Mouse (Mus musculus): Measurements from ENCODE around the gene Socs2. TPM values are rescaled to one million over a fixed set of nuclear protein-coding genes. Genes with fewer than 3 reads are reported as not detected.
"Not testable (repeated sequence)": the region's sequence is repeated elsewhere in the genome, so short reads cannot be mapped to it uniquely, and the experiment has no call there.

The Socs2 gene
- polyA plus RNA-seq, 1 experiment from 2014 or later: 73.2 TPM

DNA sequence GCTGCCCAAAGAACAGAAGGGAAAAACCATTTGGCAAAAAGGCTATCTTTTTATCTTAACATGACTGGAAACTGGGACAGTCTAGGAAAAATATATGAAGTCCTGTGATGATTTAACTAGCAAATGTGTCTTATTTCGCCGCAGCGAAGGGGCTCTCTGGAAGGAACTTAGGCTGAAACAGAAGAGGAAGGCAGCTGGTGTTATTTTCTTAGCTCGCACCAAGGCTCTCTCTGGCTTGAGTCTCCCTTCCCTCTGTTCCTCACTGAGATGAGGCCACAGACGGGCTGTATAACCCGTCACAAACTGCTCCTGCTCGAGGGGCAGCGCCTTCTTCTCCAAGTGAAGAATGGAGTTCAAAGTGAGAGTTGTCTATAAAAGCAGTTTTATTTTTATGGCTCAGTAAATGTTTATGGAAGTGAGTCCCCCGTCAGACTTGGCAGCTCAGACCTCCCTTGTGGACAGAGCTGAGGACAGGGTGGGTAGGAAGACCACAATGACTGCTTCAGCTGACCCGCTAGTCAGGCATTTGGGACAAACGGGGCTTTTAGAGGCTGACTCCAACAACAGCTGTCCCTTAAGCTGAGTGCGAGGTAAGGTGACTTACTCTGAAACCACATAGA, 9.3 kb downstream of the Socs2 start:
- 68% methylated on average over 12 of the region's 12 CpGs for WGBS
- Histone ChIP-seq H3K27ac (no peak overlapping the region), H3K4me1 (no peaks in the 10 kb centered on the region), H3K4me2 (replicated peaks) (no peak overlapping the region), H3K27me3 (no peaks in the 10 kb centered on the region), H3K9me3 (no peaks in the 10 kb centered on the region), H3K4me3 (no peak overlapping the region), H3K36me3 (no peaks in the 10 kb centered on the region), H3K9ac (no peak overlapping the region)
- no peak for ATAC-seq (ENCODE audit: insufficient number of reproducible peaks, insufficient read depth, low FRiP score, low TSS enrichment)

GRCm38 (mm10) chr10:95404774-95405173, 12.2 kb downstream of the Socs2 start:
- 87% methylated on average over 2 of the region's 2 CpGs for WGBS
- Histone ChIP-seq H3K4me2 (replicated peaks) (no peak overlapping the region), H3K36me3 (no peaks in the 10 kb centered on the region), H3K27me3 (no peaks in the 10 kb centered on the region), H3K9ac (no peak overlapping the region), H3K4me1 (peaks cover 1% of the 10 kb centered on the region; the same call in 1 of the 2 replicates), H3K4me3 (no peak overlapping the region), H3K9me3 (no peaks in the 10 kb centered on the region), H3K27ac (no peak overlapping the region)
- no peak for ATAC-seq (ENCODE audit: insufficient number of reproducible peaks, insufficient read depth, low FRiP score, low TSS enrichment)

- Histone ChIP-seq H3K27ac (no peak overlapping the region; the same call in 1 of the 2 replicates), H3K9ac (no peak overlapping the region), H3K27me3 (no peaks in the 10 kb centered on the region), H3K4me3 (no peak overlapping the region), H3K4me2 (replicated peaks) (no peak overlapping the region), H3K36me3 (no peaks in the 10 kb centered on the region), H3K9me3 (no peaks in the 10 kb centered on the region), H3K4me1 (peaks cover 20% of the 10 kb centered on the region)
- ATAC-seq (ENCODE audit: insufficient number of reproducible peaks, insufficient read depth, low FRiP score, low TSS enrichment): no peak
- 31% methylated on average over 13 of the region's 13 CpGs for WGBS
Observed at GRCm38 (mm10) chr10:95399689-95400354, 17.2 kb downstream of the Socs2 start.

DNA sequence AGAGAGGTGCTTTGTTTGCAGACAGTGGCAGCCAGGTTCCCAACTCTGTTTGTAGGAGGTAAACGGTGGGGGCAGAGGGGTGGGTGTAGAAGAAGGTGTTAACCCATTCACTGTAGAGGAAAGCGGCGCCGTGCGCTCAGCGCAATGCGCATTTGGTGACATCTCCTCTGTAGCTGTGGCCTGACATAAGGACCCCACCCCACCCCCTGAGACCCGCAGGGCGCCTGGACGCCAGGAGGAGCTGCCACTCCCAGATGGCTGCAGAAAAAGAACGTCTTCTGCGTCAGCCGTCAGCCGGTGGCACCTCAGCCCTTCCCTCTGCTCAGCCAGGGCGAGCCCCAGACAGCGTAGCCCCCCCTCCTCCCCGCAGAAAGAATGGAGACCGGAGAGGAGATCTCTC, 18.5 kb downstream of the Socs2 start:
- Histone ChIP-seq H3K4me1 (peaks cover 28% of the 10 kb centered on the region), H3K4me3 (peak overlapping the region; percentile 32), H3K4me2 (replicated peaks) (peak overlapping the region; percentile 76), H3K27me3 (no peaks in the 10 kb centered on the region), H3K27ac (no peak overlapping the region), H3K9me3 (no peaks in the 10 kb centered on the region), H3K36me3 (no peaks in the 10 kb centered on the region), H3K9ac (peak overlapping the region; percentile 34)
- under 1% methylated on average over 18 of the region's 18 CpGs for WGBS
- ATAC-seq (ENCODE audit: insufficient number of reproducible peaks, insufficient read depth, low FRiP score, low TSS enrichment): 0 out of 2 replicates have a peak, but pooled peaks have one; percentile 28

- Histone ChIP-seq H3K9ac (no peak overlapping the region), H3K9me3 (no peaks in the 10 kb centered on the region), H3K4me2 (replicated peaks) (no peak overlapping the region), H3K27ac (no peak overlapping the region), H3K36me3 (no peaks in the 10 kb centered on the region), H3K27me3 (no peaks in the 10 kb centered on the region), H3K4me1 (peaks cover 28% of the 10 kb centered on the region), H3K4me3 (no peak overlapping the region)
- ATAC-seq (ENCODE audit: insufficient number of reproducible peaks, insufficient read depth, low FRiP score, low TSS enrichment): no peak
- WGBS: 27% methylated on average over 7 of the region's 7 CpGs
Observed at GRCm38 (mm10) chr10:95397191-95397835, 19.7 kb downstream of the Socs2 start.

DNA sequence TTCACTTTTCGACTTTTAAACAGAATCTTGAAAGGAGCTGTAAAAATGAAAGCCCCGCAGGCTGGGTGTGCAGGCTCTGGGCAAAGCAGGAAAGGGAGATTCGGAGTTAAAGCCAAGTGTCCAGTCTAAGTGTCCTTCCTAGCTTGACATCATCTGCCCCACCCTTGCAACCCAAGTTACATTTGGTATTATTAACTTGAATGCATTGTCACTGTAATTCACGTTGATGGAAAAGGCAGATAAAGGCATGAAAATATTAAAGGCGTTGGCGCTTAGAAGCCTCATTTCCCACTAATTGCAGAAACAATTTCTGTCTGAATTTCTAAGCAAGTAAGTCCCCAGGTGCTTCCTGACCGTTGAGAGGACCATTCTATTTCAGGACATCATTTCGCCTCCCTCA, 20.6 kb downstream of the Socs2 start:
- H3K4me2 ChIP-seq (replicated peaks): no peak overlapping the region
- H3K36me3 ChIP-seq: no peaks in the 10 kb centered on the region
- ATAC-seq (ENCODE audit: insufficient number of reproducible peaks, insufficient read depth, low FRiP score, low TSS enrichment): no peak
- no peaks in the 10 kb centered on the region for H3K9me3 ChIP-seq
- no peak overlapping the region for H3K27ac ChIP-seq
- 78% methylated on average over 8 of the region's 8 CpGs for WGBS
- peaks cover 28% of the 10 kb centered on the region for H3K4me1 ChIP-seq
- H3K27me3 ChIP-seq: no peaks in the 10 kb centered on the region
- no peak overlapping the region for H3K9ac ChIP-seq
- H3K4me3 ChIP-seq: no peak overlapping the region

DNA sequence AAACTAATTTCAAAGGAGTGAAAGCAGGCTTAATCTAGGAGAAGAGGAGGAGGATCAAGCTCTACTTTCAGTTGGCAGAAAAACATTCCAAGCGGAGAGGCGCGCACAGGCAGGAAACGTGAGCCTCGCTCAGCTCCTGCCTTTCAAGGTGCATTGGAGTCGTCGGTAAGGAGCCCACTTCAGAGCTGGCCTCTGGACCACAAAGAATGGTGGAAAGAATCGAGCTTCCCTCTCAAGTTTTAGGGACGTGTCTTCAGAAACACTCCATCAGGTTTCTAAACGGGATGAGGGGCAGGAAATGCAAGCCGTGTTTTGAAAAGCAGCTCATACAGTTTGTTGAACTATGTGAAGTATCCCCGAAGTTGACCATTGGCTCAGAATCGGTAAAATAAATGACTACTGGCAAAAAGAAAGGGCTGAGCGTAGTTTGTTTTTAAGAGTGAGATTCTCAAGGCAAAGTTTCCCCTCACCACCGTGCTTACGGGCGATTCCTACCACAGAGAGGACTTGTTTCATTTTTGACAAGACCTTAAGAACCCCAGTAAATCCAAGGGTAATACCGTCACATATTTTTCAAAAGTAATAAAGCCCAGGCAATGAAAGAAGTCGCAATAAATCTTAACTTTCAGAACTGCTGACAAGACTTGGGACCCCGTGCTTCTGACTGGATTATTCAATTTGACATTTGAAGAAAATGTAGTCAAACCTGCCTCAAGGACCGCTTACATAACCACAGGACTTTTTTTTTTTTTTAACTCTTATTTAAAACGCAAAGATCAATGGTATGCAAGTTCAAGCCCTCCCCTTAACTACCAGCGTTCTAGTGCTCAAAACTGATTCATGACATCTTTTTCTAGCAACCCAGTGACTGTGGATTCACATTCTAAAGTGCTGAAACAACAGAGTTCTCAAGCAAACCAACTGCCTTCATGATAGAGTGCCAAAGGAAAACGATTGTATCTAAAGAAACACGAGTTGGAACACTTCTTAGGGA, 21.9 kb downstream of the Socs2 start:
- ATAC-seq (ENCODE audit: insufficient number of reproducible peaks, insufficient read depth, low FRiP score, low TSS enrichment): no peak
- Histone ChIP-seq H3K9ac (no peak overlapping the region), H3K4me3 (no peak overlapping the region), H3K27ac (peak overlapping the region; percentile 65), H3K9me3 (no peaks in the 10 kb centered on the region), H3K27me3 (no peaks in the 10 kb centered on the region), H3K4me1 (peaks cover 28% of the 10 kb centered on the region), H3K36me3 (no peaks in the 10 kb centered on the region), H3K4me2 (replicated peaks) (peak overlapping the region; percentile 36)
- 38% methylated on average over 25 of the region's 25 CpGs for WGBS

DNA sequence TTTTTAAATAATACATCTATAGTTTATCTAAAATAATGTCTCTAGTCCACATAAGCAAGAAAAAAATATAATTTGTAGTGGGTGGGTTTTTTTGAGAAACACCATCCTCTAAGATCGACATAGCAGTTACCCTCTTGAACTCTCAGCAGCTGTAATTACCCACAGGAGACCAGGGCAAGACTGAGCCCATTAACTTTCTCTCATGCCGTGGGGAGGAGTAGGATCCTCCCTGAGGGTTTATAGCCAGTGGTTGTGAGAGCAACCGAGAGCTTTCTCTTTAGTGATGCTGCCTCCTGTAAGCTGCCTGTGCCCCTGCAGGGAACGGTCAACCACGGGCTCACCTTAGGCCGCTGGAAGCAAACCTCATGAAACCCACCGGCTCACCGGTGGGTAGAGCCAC, 24.9 kb downstream of the Socs2 start:
- 66% methylated on average over 8 of the region's 8 CpGs for WGBS
- Histone ChIP-seq H3K36me3 (no peaks in the 10 kb centered on the region), H3K4me3 (no peak overlapping the region), H3K9ac (no peak overlapping the region), H3K4me2 (replicated peaks) (no peak overlapping the region), H3K9me3 (no peaks in the 10 kb centered on the region), H3K27ac (no peak overlapping the region), H3K4me1 (peaks cover 23% of the 10 kb centered on the region; the same call in 1 of the 2 replicates), H3K27me3 (no peaks in the 10 kb centered on the region)
- no peak for ATAC-seq (ENCODE audit: insufficient number of reproducible peaks, insufficient read depth, low FRiP score, low TSS enrichment)

- H3K9me3 ChIP-seq: no peaks in the 10 kb centered on the region; the same call in 1 of the 2 replicates
- 88% methylated on average over 9 of the region's 9 CpGs for WGBS
- no peak overlapping the region for H3K4me3 ChIP-seq
- H3K4me2 ChIP-seq (replicated peaks): no peak overlapping the region
- no peaks in the 10 kb centered on the region for H3K36me3 ChIP-seq
- H3K27ac ChIP-seq: no peak overlapping the region
- no peaks in the 10 kb centered on the region for H3K27me3 ChIP-seq
- no peak overlapping the region for H3K9ac ChIP-seq
- no peak for ATAC-seq (ENCODE audit: insufficient number of reproducible peaks, insufficient read depth, low FRiP score, low TSS enrichment)
- H3K4me1 ChIP-seq: peaks cover 25% of the 10 kb centered on the region; the same call in 1 of the 2 replicates
Observed at GRCm38 (mm10) chr10:95390871-95391270, 26.1 kb downstream of the Socs2 start.

- not testable (repeated sequence) for H3K4me2 ChIP-seq (replicated peaks); H3K4me3 ChIP-seq; H3K9me3 ChIP-seq; H3K9ac ChIP-seq; ATAC-seq (ENCODE audit: insufficient number of reproducible peaks, insufficient read depth, low FRiP score, low TSS enrichment); H3K27ac ChIP-seq; H3K36me3 ChIP-seq; H3K27me3 ChIP-seq
- H3K4me1 ChIP-seq: peaks cover 21% of the 10 kb centered on the region; the same call in 1 of the 2 replicates
- 93% methylated on average over 5 of the region's 5 CpGs for WGBS
Observed at GRCm38 (mm10) chr10:95389805-95390204, 27.2 kb downstream of the Socs2 start.

- H3K4me1 ChIP-seq: peaks cover 13% of the 10 kb centered on the region; the same call in 1 of the 2 replicates
- 0 out of 2 replicates have a peak overlapping the region, but pooled peaks have one; percentile 0 for H3K4me2 ChIP-seq (replicated peaks)
- H3K36me3 ChIP-seq: no peaks in the 10 kb centered on the region
- no peaks in the 10 kb centered on the region for H3K27me3 ChIP-seq
- no peak overlapping the region for H3K27ac ChIP-seq
- 46% methylated on average over 23 of the region's 23 CpGs for WGBS
- ATAC-seq (ENCODE audit: insufficient number of reproducible peaks, insufficient read depth, low FRiP score, low TSS enrichment): no peak
- no peak overlapping the region for H3K4me3 ChIP-seq
- H3K9me3 ChIP-seq: no peaks in the 10 kb centered on the region; the same call in 1 of the 2 replicates
- no peak overlapping the region for H3K9ac ChIP-seq
Observed at GRCm38 (mm10) chr10:95388821-95389477, 28.0 kb downstream of the Socs2 start.
